Mouse (Mus musculus) frontal cortex, postnatal 25 days (tissue): Measurements from ENCODE around the gene Clec4a2.
"Not testable (repeated sequence)": the region's sequence is repeated elsewhere in the genome, so short reads cannot be mapped to it uniquely, and the experiment has no call there.

Experiments
- DNase-seq, 2 experiments: peaks; one replicate each; pipeline ENCODE4 v3.0.0; 2022; ENCODE audit warnings: low spot score in 2 of 2

Gene Clec4a2

DNA sequence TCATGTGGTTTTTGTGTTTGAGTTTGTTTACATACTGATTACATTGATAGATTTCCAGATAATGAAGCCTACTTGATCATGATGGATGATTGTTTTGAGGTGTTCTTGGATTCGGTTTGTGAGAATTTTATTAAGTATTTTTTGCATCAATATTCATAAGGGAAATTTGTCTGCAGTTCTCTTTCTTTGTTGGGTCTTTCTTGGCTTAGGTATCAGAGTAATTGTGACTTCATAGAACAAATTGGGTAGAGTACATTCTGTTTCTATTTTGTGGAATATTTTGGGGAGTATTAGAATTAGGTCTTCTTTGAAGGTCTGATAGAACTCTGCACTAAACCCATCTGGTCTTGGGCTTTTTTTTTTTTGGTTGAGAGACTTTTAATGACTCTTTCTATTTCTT, at the start of gene Clec4a2:
TSS of gene Clec4a2 (plus strand) at position 301 of the 400 bp plus-strand sequence.
- not testable (repeated sequence) for DNase-seq

DNA sequence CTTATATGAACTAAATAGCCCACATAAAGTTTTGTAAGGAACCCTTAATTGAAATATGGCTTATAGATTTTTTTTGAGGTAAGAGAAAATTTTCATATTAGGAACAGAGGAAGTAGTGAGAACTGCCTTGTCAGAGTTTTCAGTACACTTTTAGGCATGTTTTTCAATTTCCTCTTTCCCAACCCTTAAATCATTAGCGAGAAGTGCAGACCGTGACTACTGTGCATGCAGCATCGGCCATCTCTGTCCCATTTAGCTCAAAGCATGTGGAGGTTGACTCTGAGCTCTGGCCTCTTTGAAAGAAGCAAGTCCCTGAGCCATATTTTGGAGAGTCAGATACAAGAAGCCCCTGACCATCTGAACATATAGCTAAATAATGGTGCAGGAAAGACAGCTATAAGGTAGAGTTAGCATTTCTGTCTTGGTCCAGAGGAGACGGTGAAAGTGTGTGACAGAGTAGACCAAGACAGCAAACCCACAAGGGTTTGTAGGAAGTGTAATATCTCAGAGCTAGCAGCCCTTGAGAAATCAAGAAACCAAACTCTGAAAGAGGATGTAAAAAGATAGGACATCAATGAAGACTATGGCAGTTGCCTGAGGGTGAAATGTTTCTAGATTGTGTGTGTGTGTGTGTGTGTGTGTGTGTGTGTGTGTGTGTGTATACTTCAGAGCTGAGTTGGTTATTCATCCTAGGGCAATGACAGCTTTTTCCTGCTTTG, 10.9 kb upstream of the Clec4a2 start:
- no peak for DNase-seq

- no peak for DNase-seq
Observed at GRCm38 (mm10) chr6:123123195-123123594, 17.0 kb downstream of the Clec4a2 start.

DNA sequence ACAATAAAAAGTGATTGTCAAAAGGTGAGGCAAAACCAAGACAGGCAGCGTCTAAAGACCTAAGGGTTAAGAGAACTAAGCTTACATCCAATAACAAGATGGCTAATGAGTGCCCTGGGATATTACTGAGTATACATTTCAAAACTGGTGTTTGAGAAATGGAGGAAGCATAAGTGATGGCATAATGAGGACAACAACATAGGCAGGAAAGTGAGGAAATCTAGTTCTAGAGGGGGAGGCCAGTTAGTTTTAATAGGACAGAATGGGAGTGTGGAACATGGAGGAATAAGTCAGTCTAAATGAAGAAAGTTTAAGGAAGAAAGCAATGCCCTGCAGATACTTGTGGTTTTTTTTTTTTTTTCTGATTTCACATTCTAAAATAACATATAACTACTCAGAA, 20.9 kb downstream of the Clec4a2 start:
- no peak for DNase-seq

DNA sequence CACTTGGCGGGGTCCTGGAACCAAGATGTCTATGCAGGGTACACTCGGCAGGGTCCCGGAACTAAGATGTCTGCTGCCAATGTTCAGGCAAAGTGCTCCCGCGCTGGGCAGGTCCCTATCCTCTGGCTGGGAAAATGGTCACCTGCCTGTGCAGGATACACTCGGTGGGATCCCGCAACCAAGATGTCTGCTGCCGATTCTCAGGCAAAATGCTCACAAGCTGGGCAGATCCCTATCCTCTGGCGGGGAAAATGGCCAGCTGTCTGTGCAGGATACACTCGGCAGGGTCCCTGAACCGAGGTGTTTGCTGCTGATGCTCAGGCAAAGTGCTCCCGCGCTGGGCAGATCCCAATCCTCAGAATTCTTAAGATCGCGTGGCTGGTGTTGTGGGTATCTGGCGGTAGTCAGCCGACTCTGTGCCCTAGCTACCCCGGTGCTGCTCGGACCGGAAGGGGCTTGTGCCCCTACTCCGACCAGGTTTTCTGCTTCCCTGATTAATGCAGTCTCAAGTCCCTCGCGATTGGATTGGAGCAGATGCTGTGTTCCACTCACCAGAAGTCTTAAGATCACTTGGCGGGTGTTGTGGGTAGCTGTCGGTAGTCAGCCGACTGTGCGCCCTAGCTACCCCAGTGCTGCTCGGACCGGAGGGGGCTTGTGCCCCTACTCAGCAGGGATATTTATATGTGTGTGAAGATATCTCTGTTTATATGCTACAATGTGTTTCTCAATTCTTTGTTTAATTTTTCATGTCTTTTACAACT, 31.7 kb downstream of the Clec4a2 start:
- DNase-seq, result not testable (repeated sequence)

DNA sequence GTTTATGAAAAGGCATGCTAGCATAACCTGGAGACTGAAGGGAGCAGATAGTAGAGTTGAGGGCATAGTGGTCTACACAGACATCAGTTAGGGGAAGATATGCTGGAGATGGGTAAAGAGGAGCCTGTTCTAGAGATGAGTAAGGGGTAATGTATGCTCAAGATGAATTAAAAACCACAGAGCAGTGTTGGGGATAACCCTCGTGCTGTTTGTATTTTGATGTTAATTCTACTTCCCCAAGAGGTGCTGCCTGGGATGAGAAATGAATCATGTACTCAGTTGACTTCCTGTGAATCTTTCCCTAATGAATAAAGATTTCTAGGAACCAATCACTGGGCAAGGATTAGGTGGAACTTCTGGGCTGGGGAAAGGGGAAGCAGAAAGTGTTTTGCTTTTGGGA, 63.9 kb downstream of the Clec4a2 start:
- DNase-seq, result no peak

DNA sequence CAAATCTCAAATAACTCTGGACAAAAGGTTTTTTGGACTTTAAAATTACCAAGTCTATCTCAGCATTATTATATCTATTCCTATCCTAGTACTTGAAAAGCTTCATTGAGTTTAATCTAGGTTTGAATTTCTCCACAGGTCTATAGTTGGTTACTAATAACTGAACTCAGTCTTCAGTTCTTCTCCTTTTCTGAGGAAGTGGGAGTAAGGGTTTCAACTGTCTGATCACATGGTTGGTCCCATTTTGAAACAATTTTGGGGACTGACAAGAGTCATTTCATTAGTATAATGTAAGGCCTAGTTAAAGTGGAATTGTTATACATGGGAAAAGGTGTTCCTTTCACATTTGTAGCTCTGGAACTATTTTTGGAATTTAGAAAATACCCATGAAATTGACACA, 64.8 kb downstream of the Clec4a2 start:
- no peak for DNase-seq

DNA sequence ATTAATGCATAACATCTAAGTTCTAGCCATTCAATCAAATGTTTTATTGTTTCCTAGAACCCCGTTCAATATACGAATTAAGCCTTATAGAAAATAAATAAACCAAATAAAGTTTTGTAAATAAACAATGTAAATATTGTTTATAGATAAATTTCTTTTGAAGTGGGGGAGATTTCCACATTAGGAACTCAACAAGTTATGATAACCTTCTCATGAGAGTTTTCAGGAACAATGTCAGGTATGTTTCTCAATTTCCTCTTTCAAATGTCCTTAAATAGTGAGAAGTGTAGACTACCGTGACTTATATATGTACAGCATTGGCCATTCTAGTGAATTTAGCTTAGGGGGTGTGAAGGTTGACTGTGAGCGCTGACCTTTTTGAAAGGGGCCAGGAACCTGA, 66.4 kb downstream of the Clec4a2 start, which contains the start of gene Clec4b2:
TSS of gene Clec4b2 (plus strand) at position 301 of the 400 bp plus-strand sequence.
- DNase-seq, result no peak

DNA sequence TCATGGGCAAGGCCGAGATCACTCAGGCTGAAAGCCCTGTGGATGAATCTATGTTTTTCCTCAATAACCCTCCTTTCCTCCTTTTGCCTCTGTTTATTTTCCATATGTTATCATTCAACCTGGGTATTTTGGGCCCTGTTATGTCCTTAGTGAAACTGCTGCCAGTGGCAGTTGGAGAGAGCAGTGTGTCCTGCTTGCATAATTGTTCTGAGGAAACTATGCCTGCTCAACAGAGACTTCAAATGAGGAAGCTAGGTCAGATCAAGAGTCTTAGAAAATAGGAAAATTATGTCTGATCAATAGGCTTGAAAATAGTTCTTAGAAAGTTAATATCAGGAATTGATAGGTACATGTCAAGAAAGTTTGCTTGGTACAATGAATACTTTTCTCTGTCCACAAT, 69.3 kb downstream of the Clec4a2 start:
- no peak for DNase-seq

GRCm38 (mm10) chr6:123184862-123185261, 78.6 kb downstream of the Clec4a2 start:
- not testable (repeated sequence) for DNase-seq
